Mouse (Mus musculus) midbrain, embryonic 14.5 days (tissue): ENCODE data around the gene S1pr5. TPM values are rescaled to one million over a fixed set of nuclear protein-coding genes. Genes with fewer than 3 reads are reported as not detected.
"Not testable (repeated sequence)": the region's sequence is repeated elsewhere in the genome, so short reads cannot be mapped to it uniquely, and the experiment has no call there.

Experiments used
- ATAC-seq: fragments of 200-750 bp; cut with Nextera tagmentation; 2 replicates; pipeline ENCODE4 v1.8.0; 2017; ENCODE audit warnings: moderate number of reproducible peaks, moderate library complexity; ENCODE audit not compliant: low FRiP score, low TSS enrichment
- DNase-seq: peaks from one replicate; pipeline ENCODE4 v3.0.0-alpha.2; 2015
- H3K27ac ChIP-seq: fragments of 300-500 bp; sonication (generic); replicated peaks from 2 replicates; pipeline ENCODE4 v1.5.1; 2014; ENCODE audit warnings: mild to moderate bottlenecking, low read depth, low read length, moderate library complexity
- H3K27me3 ChIP-seq: fragments of 300-500 bp; sonication (generic); 2 replicates; pipeline ENCODE4 v1.6.1; 2014; ENCODE audit warnings: low read length, control low read depth, mixed read lengths; ENCODE audit not compliant: control insufficient read depth, insufficient read depth
- H3K36me3 ChIP-seq: fragments of 300-500 bp; sonication (generic); 2 replicates; pipeline ENCODE4 v1.6.1; 2014; ENCODE audit warnings: low read length, control low read depth; ENCODE audit not compliant: control insufficient read depth, insufficient read depth
- H3K4me1 ChIP-seq: fragments of 300-500 bp; sonication (generic); 2 replicates; pipeline ENCODE4 v1.6.1; 2014; ENCODE audit warnings: mild to moderate bottlenecking, antibody characterized with exemption, low read length, control low read depth; ENCODE audit not compliant: control insufficient read depth, insufficient read depth
- H3K4me2 ChIP-seq: fragments of 300-500 bp; sonication (generic); 2 replicates; pipeline ENCODE4 v1.6.1; 2014; ENCODE audit warnings: mild to moderate bottlenecking, low read length, moderate library complexity
- H3K4me3 ChIP-seq: fragments of 300-500 bp; sonication (generic); replicated peaks from 2 replicates; pipeline ENCODE4 v1.5.1; 2014; ENCODE audit warnings: low read depth, low read length
- H3K9ac ChIP-seq: fragments of 300-500 bp; sonication (generic); replicated peaks from 2 replicates; pipeline ENCODE4 v1.6.1; 2014; ENCODE audit warnings: mild to moderate bottlenecking, low read length, moderate library complexity
- H3K9me3 ChIP-seq: fragments of 300-500 bp; sonication (generic); 2 replicates; pipeline ENCODE4 v1.6.1; 2016; ENCODE audit warnings: low read length, control low read depth, mixed read lengths; ENCODE audit not compliant: control insufficient read depth
- WGBS: fragments of 180-500 bp; shearing (Covaris S2); extraction: QIAGEN DNeasy Blood & Tissue Kit; methylation state at CpG from one replicate; pipeline ENCODE4 v1.1.7; 2014; 5-methylcytosine and 5-hydroxymethylcytosine counted together
- polyA plus RNA-seq: library from polyadenylated mRNA; unstranded; fragments of >200 nt; fragmentation: Nextera tagmentation; extraction: Ambion mirVana; gene quantifications from 2 replicates; pipeline ENCODE4 v1.2.1, GENCODE M21; 2014

The S1pr5 gene
- polyA plus RNA-seq, 1 experiment from 2014 or later, result 2.3 TPM

- no peak for ATAC-seq
- H3K36me3 ChIP-seq, result no peaks in the 10 kb centered on the region
- H3K4me1 ChIP-seq, result peaks cover 3% of the 10 kb centered on the region; the same call in 1 of the 2 replicates
- no peak overlapping the region for H3K9ac ChIP-seq
- H3K4me2 ChIP-seq, result no peak overlapping the region
- H3K27me3 ChIP-seq, result no peaks in the 10 kb centered on the region
- WGBS, result 82% methylated on average over 6 of the region's 6 CpGs
- H3K4me3 ChIP-seq, result no peak overlapping the region
- H3K27ac ChIP-seq, result no peak overlapping the region
- DNase-seq, result no peak
- H3K9me3 ChIP-seq, result no peaks in the 10 kb centered on the region
Observed at GRCm38 (mm10) chr9:21260491-21261040, 12.3 kb upstream of the S1pr5 start.

GRCm38 (mm10) chr9:21256349-21256748 lies 8.1 kb upstream of the S1pr5 start:
- not testable (repeated sequence) for ATAC-seq, H3K27me3 ChIP-seq, H3K4me1 ChIP-seq, DNase-seq, H3K4me2 ChIP-seq, H3K4me3 ChIP-seq, H3K27ac ChIP-seq, H3K9me3 ChIP-seq, H3K9ac ChIP-seq, H3K36me3 ChIP-seq
- 78% methylated on average over 4 of the region's 4 CpGs for WGBS

- no peaks in the 10 kb centered on the region for H3K9me3 ChIP-seq
- H3K4me1 ChIP-seq, result no peaks in the 10 kb centered on the region
- no peak overlapping the region for H3K4me2 ChIP-seq
- H3K27ac ChIP-seq, result no peak overlapping the region
- ATAC-seq (no peak), DNase-seq (no peak)
- H3K27me3 ChIP-seq, result peaks cover 9% of the 10 kb centered on the region
- no peak overlapping the region for H3K9ac ChIP-seq
- H3K36me3 ChIP-seq, result no peaks in the 10 kb centered on the region
- H3K4me3 ChIP-seq, result no peak overlapping the region
Observed at GRCm38 (mm10) chr9:21254690-21255089, 6.4 kb upstream of the S1pr5 start.

GRCm38 (mm10) chr9:21251116-21251735 lies 3.0 kb upstream of the S1pr5 start:
- H3K36me3 ChIP-seq, result no peaks in the 10 kb centered on the region
- no peak overlapping the region for H3K4me3 ChIP-seq
- H3K27me3 ChIP-seq, result peaks cover 36% of the 10 kb centered on the region
- no peaks in the 10 kb centered on the region for H3K9me3 ChIP-seq
- no peak overlapping the region for H3K9ac ChIP-seq
- DNase-seq (no peak), ATAC-seq (no peak)
- H3K4me2 ChIP-seq, result no peak overlapping the region
- no peak overlapping the region for H3K27ac ChIP-seq
- H3K4me1 ChIP-seq, result no peaks in the 10 kb centered on the region
- 78% methylated on average over 13 of the region's 13 CpGs for WGBS

- no peak for ATAC-seq
- Histone ChIP-seq H3K9me3 (no peaks in the 10 kb centered on the region), H3K27me3 (peaks cover 44% of the 10 kb centered on the region), H3K4me2 (no peak overlapping the region), H3K9ac (no peak overlapping the region), H3K27ac (no peak overlapping the region), H3K4me3 (no peak overlapping the region), H3K36me3 (no peaks in the 10 kb centered on the region), H3K4me1 (no peaks in the 10 kb centered on the region)
- no peak for DNase-seq
- WGBS, result 68% methylated on average over 2 of the region's 2 CpGs
Observed at GRCm38 (mm10) chr9:21250509-21250908, 2.3 kb upstream of the S1pr5 start.

- Histone ChIP-seq H3K36me3 (no peaks in the 10 kb centered on the region), H3K4me3 (no peak overlapping the region), H3K27ac (no peak overlapping the region), H3K9ac (no peak overlapping the region), H3K9me3 (no peaks in the 10 kb centered on the region), H3K27me3 (peaks cover 50% of the 10 kb centered on the region), H3K4me2 (no peak overlapping the region), H3K4me1 (no peaks in the 10 kb centered on the region)
- no peak for ATAC-seq
- DNase-seq, result no peak
- 43% methylated on average over 17 of the region's 17 CpGs for WGBS
Observed at GRCm38 (mm10) chr9:21249629-21250508, 1.6 kb upstream of the S1pr5 start.

- DNase-seq, result no peak
- no peak overlapping the region for H3K9ac ChIP-seq
- H3K4me3 ChIP-seq, result no peak overlapping the region
- no peak for ATAC-seq
- no peaks in the 10 kb centered on the region for H3K9me3 ChIP-seq
- H3K36me3 ChIP-seq, result no peaks in the 10 kb centered on the region
- no peak overlapping the region for H3K27ac ChIP-seq
- no peaks in the 10 kb centered on the region for H3K4me1 ChIP-seq
- WGBS, result 73% methylated on average over 1 of the region's 1 CpGs
- no peak overlapping the region for H3K4me2 ChIP-seq
- peaks cover 77% of the 10 kb centered on the region for H3K27me3 ChIP-seq
Observed at GRCm38 (mm10) chr9:21246342-21246741, 1.9 kb downstream of the S1pr5 start.

GRCm38 (mm10) chr9:21245113-21245487 lies 3.1 kb downstream of the S1pr5 start:
- Histone ChIP-seq H3K27ac (no peak overlapping the region; the same call in 1 of the 2 replicates), H3K36me3 (no peaks in the 10 kb centered on the region), H3K9ac (peak overlapping the region; percentile 46), H3K4me2 (peak overlapping the region; percentile 71), H3K4me1 (no peaks in the 10 kb centered on the region), H3K4me3 (peak overlapping the region; percentile 40), H3K27me3 (peaks cover 71% of the 10 kb centered on the region), H3K9me3 (no peaks in the 10 kb centered on the region)
- 2% methylated on average over 16 of the region's 16 CpGs for WGBS
- DNase-seq, result no peak
- ATAC-seq, result no peak
